Mouse (Mus musculus) embryonic fibroblast, embryonic 13.5 days (primary cell): ENCODE results near the gene Nf1.

Source experiments
- CTCF ChIP-seq: IDR thresholded peaks from 2 replicates; pipeline ENCODE4 v1.5.1; 2011; ENCODE audit warnings: mild to moderate bottlenecking, control low read depth, low read length, moderate library complexity, borderline replicate concordance; ENCODE audit not compliant: insufficient read depth
- POLR2A ChIP-seq: IDR thresholded peaks from 2 replicates; pipeline ENCODE4 v1.6.1; 2011; ENCODE audit warnings: low read depth, mild to moderate bottlenecking, control low read depth, low read length, moderate library complexity

DNA sequence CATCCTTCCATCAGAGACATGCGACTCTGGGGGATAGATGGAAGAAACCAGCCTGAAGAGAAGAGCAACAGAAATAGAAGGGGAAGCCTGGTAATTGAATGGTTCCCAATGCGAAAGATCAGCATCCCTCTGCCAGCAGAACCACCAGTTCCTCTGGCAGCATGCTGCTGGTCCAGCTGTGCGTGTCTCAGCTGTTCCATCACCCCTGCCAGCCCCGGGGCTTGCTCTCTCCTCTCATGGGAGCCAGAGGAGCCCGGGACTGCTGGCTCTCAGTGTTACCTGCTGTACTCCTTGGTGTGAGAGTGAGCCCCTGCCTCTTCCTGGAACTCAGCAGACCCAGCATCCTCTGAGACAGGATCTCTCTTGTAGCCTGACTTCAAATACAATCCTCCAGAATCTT lies 276.4 kb downstream of the Nf1 start:
- TF ChIP-seq CTCF (no peak), POLR2A (no peak)
